Mouse (Mus musculus): Measurements from ENCODE around the gene Slc7a5.

Slc7a5 gene

DNA sequence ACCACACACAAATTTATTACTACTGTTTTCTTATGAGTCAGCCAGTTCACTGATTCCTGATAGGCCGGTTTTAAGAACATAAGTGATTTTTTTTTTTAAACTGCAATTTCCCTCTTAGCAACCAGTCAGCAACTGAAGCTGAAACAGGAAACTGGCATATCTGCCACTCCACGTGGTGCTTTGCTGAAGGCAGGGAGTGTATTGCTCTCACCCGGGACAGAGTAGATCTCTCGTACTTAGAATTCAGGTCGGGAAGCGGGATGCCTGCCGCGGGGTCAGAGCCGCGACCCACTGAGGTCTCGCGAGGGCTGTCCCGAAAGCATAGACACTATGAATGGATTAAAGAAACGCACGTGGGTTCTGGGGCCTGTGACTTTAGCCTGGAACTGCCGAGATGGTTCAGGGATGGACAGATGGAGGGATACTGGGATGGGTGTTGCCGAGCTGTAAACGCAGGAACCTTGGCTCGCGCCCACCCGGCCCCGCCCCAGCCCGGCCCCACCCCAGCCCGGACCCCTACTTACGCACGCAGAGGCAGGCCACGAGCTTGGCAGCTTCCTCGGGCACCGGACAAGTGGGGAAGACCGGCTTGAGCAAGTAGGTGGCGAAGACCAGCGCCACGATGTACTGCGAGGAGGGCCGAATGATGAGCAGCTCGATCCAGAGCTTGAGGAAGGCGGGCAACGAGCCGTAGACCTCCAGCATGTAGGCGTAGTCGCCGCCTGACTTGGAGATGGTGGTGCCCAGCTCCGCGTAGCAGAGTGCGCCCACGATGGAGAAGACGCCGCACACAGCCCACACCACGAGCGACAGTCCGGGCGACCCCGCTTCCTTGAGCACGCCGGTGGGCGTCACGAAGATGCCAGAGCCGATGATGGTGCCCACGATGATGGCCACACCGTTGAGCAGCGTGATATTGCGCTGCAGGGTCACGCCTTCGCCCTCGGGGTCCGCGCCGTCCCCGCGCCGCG is 667 bp downstream of the Slc7a5 start:
- no peak for DNase-seq

GRCm38 (mm10) chr8:121905864-121906263 is 1.6 kb downstream of the Slc7a5 start:
- no peak for DNase-seq

DNA sequence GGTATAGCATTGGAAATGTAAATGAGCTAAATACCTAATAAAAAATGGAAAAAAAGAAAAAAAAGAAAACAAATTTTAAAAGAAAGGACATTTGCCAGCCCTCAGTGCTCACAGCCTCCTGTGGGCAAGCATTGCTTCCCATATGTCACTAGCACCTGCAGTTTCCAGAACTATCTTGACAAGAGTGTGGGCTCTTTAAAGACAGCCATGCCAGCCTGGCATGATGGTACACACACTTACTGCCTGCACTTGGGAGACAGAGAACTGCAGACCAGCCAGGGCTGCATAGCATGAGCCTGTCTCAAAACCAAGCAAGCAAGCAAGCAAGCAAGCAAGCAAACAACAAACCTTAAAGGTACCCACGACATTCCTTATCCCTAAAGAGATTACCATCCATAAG is 2.1 kb downstream of the Slc7a5 start:
- DNase-seq = no peak

DNA sequence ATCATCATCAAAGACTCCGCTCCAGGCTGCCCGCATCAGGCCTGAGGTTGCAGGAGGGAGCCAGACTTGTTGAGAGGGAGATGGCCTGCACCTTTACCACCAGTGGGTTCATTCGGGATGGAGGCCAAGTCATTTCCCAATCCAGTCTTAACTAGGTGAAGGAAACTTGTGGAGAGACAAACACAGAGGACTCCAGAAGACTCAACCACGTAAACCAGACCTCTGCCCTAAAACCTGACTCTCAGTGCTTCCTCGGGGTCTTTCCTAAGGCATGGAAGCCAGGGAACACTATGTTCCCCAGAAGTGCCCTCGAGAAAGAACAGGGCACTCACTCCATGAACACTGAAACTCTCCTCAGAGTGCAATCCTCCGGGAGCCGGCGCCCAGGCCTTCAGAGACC is 2.5 kb downstream of the Slc7a5 start:
- DNase-seq = no peak

DNA sequence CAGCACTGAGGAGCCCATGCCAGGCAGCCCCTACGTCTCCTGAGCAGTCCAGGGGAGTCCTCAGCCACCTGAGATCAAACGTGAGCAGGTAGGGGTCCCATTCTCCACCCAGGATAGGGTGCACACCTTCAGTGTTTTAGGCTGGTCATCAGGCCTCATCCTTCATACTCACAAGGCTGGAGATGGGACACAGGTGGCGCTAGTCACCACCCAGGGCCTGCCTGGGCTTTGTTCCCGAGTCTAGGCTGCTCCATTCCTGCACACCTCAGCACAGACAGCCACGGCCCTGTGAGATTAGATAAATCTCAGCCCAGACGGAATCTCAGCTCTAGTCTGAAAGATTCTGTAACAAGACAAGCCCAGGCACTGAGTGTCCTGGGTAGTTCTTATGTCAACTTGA is 3.5 kb downstream of the Slc7a5 start:
- DNase-seq = peak; percentile 76 to 78

DNA sequence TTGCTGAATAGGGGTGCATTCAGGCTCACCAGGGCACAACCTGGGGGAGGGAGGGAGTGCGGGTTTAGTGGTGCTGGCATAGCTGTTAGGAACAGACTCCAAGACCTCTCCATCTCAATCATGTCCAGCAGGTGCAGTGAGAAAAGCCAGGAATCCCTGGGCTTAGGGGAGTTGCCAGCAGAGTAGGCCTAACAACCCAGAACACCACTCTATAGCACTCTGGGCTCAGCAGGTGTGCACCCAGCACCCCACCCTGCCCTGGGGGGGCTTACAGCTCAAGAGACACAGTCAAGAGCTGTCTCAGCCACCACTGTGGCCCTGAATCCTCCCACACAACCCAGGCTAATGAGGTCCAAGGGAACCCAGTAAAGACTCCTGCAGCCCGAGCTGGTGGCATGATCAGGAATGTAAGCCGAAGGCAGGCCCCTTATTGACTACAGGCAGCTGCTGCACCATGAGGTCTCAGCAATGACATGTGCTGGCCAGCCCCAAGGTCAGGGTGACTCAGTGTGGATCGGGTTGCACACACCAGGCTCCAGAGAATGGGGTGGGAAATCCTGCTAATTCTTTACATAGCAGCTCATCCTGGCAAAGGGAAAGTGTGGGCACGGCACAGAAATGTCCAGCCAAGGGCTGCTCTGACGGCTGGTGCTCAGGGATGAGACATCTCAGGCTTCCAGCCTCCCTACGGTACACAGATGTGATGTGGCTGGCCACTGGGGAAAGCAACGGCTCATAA is 5.8 kb downstream of the Slc7a5 start:
- no peak for DNase-seq

- no peak for DNase-seq
These were observed 8.1 kb downstream of the Slc7a5 start for GRCm38 (mm10) chr8:121899180-121900044.

GRCm38 (mm10) chr8:121898401-121898931 is 9.0 kb downstream of the Slc7a5 start:
- DNase-seq = peak; percentile 53 to 65

DNA sequence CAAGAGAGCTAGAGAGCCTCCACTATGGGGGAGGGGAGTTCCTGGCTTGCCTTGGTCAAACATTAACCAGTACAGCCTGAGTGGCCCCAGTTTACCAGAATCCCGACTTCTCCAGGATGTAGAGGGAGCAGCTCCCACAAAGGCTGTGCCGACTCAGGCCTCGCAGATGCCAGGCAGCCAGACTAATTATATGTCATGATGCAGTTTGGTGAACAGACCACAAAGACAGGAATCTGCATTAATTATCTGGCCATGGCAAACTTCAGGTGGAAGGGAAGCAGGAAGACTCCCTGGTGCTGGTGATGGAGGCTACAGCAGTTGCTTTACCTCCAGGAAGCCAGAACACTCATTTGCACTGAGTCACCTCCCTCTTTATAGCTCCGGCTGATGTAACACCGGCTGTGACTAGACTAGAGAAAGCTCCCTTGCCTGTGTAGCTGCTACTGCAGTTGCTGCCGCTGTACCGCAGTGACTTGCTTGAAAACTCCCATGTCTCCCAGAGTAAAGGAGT is 9.6 kb downstream of the Slc7a5 start:
- DNase-seq = no peak

DNA sequence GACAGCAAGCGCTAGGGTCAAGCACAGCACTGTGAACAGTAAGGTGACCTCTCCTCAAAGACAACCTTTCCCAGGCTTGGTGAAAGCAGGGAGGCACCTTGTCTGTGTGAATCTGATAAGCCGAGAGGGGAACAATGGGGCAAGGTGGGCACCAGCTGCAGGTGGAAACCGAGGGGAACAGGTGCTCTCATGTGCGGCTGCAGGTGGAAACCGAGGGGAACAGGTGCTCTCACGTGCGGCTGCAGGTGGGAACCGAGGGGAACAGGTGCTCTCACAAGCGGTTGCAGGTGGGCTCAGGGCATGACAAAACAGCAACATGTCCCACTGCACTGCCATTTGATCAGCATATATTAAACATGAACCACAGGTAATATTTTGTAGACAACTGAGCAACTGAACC is 10.3 kb downstream of the Slc7a5 start:
- DNase-seq = no peak

DNA sequence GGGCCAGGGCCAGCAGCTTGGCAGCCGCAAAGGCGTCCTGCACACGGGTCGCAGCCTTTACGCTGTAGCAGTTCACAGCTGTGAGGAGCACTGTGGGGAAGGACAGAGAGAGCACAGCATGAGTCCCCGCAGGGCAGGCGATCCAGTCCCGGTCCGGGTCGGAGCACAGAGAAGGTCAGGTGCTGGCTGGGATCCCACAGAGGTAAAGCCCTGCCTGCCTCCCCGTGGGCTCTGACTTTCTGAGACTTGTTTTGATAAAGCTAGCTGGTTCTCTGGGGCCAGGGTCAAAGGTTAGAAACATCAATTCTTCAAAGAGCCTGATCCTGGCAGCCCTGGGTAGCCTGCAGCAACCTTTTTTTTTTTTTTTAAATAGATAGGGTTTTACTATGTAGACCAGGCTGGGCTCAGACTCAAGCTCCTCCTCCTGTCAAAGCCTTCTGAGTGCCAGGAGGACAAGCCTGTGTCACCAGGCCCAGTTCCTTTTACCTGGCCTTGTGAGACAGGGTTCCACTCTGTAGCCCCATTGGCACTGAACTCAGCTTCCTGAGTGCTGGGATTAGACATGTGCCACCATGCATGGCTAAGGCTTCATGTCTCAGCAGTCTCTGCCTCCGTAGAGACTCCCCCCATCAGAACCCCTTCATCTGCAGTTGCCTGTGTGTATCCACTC is 10.9 kb downstream of the Slc7a5 start:
- no peak for DNase-seq

DNA sequence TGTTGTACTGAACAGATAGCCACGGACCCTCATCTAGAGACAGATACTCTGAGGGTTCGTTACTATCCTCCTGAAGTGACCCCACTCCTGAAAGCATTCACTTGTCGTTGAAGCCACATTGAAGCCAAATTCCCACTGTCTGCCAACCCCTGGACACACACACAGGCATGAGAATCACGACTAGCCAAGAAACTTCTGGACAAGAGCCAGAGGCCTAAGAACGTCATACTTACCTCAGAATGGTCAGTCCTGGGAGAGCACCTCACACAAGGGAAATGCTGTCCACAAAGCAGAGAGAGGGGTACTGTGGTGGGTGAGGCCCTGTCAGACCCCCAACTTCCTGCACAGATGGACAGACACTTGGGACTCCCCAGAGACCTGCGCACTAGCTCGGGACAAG is 11.6 kb downstream of the Slc7a5 start:
- DNase-seq = no peak

DNA sequence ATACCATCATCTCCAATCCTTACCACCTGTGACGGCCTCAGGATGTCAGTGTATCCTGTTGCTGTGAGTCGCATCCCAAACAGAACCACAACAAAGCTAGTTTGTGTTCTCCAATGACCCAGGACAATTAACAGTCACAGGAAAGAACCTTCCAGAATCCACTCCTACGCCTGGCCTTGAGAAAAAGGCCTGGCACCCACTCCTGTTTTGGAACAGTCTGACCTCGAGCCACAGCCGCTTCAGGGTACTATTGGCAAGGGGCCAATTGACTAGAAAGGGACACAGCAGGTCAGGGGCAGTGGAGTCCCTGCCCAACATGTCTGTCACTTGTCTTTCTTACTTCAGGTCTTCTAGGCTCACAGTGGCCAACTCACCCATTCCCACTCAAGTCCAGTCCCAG is 14.6 kb downstream of the Slc7a5 start:
- DNase-seq = no peak

DNA sequence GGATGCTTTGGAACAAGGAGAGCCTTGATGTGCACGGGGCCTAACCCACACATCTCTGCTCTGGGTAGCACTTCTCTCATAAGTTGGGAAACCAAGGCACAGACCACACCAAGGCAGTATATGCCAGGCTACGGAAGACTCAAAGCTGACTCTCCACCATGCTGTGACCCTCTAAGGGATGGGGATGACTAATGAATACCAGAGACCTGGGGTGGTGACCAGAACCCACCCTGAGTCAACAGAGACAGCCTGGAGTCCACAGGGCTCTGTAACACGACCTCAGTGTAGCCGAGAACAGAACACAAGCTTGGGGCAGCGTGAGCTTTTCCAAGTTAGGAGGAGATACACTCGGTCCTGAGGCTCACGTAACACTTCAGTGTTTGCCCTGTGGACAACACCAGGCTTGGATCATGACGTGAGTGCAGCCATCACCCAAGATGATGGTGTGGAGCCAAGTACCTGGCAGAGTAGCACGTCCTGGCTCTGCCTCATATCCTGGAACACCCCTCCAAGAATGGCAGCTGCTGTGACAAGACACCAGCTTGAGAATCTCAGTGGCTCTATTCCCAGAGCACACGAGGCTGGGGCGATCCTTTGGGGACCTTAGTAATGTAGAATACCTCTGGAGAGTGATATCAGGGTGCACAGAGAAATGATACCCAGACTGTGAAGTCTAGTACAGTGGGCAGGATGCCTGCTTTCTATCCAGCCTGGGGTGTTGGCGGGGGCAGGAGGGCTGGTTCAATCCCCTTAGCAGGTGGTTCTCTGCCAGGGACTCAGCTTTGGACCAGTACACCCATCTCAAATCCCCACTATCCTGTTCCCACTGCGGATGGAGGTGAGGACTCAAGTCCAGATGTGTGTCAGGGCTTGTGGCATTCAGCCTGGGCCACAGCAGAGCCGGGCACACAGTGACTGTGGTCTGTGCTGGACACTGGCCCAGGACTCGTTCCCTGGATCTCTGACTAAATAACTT is 17.4 kb downstream of the Slc7a5 start:
- no peak for DNase-seq

GRCm38 (mm10) chr8:121889317-121889716 is 18.2 kb downstream of the Slc7a5 start:
- no peak for DNase-seq

GRCm38 (mm10) chr8:121887547-121887946 is 19.9 kb downstream of the Slc7a5 start:
- no peak for DNase-seq

GRCm38 (mm10) chr8:121885433-121885832 is 22.1 kb downstream of the Slc7a5 start:
- DNase-seq = no peak

DNA sequence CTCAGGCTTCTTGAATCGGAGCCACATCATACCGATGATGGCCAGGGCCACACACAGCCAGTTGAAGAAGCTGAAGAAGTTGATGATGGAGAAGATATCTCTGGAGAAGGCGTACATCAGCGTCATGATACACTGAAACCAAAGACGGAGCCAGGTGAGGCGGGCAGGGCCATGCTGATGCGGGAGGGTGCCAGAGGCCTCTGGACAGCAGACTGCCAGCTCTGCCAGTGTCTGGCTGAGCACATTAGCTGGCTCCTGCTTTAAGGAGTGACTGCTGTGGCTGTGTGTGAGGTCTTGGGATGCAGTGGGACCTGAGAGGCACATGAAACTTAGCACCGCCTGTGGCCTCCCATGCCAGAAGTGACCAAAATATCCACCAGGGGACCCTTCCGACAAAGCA is 22.5 kb downstream of the Slc7a5 start:
- no peak for DNase-seq

DNA sequence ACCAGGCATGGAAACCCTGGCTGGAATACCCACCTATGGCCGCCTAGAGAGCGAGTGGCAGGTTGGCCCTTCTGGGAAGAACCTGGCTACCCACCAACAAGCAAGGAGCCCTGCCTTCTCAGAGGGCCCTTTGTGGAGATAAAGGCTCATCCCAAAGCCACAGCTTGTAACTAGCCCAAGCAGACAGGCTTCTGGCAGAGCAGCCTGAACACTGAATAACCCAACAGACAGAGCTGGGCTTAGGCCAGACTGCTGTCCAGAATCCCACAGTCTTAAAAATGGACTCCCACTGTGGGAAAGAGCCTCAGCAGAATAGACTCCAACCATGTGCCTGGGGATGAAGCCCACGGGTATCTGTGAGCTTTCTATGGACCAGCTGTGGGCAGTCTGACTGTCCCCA is 23.3 kb downstream of the Slc7a5 start:
- DNase-seq = no peak

GRCm38 (mm10) chr8:121881921-121882320 is 25.6 kb downstream of the Slc7a5 start:
- no peak for DNase-seq

GRCm38 (mm10) chr8:121880818-121881217 is 26.7 kb downstream of the Slc7a5 start:
- no peak for DNase-seq
